Mouse (Mus musculus) ovary, postnatal 10 days (tissue): ENCODE results near the gene Tmem144.

Source experiments
- DNase-seq: peaks from one replicate; pipeline ENCODE4 v3.0.0; 2022; ENCODE audit warnings: low spot score

Gene Tmem144

DNA sequence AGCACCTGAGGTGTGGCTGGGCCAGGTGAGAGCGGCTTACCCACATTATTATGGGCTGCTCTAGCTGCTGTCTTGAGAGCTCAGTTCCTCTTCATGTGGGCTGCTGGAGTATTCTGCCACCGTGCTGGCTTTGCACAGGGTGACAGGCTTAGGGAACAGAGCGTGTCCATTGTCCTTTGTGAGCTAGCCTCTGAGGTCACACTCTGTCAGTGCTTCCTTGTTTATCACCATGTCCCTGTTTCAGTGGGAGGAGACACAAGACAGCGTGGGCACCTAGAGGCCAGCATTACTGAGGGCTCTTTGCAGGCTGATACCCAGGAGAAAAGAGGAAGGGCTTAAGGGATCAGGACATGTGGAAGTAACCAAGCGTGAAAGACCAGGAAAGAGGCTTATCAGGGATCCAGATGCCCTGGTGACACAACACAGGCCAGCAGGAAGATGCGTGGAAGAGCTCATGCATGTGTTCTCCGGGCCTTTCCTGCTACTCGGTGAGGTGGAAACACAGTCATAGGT is at the start of gene Tmem144:
Tmem144 (minus strand) TSS at position 120 of the 513 bp plus-strand sequence.
- no peak for DNase-seq

DNA sequence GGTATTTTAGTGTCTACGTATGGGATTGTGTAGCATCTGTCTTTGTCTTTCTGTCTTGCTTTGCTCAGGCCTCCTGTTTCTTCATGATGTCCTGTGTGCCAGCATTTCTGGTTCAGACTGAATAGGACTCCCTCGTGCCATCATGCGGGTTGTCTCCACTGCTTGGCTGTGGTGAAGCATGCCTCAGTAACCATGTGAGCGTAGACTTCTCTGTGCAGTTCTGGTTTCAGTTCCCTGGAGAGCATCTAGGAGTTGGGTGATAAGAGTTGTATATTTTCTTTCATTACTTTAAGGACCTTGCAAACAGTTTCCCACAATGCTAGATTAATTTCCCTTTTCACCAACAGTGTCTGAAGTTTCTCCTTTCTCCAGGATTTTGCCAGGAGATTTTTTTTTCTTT is 49.2 kb upstream of the Tmem144 start:
- DNase-seq: no peak

DNA sequence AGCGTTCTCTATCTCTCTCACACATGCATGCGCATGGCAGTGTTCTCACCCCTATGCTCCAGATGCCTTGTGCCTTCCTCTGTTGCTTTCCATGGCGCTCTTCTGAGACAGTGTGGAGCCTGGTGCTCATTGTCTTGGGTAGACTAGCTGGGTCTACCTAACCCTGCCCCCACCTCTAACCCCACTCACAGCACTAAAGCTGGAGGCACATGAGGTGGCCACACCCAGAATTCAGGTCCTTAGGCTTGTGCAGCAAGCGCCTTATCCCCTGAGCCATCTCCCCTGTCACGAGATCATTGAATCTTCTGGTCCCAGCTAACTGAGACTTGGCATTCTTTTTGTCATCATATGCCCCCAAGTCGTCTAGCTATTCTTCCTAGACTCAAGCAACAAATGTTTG is 48.7 kb upstream of the Tmem144 start:
- DNase-seq: no peak

DNA sequence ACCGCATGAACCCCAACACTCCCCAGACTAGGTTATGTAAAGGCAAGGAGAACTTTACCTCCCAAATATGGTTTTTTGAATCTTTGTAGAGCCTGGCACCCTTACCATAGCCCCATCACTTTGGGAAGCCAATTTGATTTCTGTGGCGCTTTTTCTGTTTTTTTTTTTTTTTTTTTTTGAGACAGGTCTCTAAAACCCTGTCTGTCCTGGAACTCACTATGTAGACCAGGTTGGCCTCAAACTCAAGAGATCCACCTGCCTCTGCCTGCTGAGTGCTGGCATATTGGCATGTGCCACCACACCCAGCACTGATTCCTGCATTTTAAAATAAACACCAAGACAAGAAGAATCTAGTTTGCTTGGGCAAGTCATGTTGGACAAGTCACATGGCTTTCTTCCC is 47.9 kb upstream of the Tmem144 start:
- no peak for DNase-seq

DNA sequence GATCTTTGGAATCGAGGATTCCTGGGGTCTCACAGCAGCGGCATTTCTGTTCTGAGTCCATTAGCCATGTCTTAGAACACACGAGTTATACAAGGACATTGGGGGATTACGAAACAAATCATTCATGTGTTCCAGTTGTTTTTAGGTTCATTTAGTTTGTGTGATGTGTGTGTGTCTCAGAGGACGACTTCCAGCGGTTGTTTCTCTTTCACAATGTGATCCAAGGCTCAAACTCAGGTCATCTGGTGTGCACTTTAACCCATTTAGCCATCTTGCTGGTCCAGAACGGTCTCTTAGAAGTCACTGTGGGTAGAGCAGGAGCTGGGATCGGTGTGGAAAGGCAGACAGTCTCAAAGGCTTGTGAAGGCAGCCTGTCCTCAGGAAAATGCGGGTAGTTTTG is 47.3 kb upstream of the Tmem144 start:
- no peak for DNase-seq

DNA sequence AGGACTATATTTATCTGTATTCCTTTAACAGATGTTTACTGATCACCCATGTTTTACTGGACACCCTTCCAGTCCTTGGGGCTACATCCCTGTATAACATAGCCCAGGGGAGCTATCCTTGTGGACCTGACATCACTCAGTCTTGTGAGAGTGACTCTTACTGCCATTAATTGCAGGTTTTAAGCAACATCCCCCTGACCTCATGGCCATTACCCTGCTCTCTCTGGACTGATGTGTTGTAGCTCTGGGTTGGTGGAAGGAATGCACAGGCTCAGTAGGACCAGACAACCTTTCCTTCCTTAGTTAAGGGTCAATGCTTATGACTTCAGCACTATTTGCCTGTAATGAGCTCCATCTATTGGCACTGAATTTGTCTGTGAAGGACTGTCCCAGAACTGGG is 45.9 kb upstream of the Tmem144 start:
- DNase-seq: no peak

DNA sequence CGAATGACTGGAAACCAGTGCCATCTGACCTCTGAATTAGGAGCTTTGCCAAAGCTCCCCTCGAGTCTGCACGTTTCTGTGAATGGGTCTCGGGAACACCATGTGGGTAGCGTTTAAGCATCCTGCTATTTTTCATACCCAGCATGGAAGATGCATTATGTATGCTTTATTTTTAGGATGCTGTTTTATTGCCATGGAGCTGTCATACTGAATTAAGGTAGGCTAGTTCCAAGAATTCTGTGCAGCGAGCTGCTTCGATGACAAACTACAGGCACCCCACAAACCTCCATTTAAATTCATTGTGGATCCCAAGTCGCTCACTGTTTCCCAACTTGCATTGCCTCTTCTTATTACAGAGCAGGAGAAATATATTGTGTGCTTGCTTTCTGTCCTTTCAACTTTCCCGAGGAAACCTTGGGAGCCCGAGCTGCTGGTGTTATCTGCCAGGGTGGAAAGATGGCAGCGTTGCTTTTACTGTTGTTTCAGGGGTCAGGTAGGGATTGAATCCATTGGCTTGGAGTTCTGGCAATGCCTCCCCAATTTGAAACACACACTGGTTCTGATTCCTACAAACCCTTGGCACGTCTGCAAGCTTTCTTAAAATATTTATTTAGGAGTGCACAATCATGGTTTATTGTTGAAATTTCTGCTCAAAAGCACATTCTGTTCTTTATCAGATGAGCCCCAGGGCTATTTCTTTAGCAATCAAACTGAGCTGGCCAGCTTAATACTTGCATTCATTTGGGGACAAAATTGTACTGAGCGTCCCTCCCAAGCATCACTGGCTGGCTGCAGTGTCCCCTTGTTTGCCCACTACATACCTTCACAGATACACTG is 45.2 kb upstream of the Tmem144 start:
- no peak for DNase-seq

DNA sequence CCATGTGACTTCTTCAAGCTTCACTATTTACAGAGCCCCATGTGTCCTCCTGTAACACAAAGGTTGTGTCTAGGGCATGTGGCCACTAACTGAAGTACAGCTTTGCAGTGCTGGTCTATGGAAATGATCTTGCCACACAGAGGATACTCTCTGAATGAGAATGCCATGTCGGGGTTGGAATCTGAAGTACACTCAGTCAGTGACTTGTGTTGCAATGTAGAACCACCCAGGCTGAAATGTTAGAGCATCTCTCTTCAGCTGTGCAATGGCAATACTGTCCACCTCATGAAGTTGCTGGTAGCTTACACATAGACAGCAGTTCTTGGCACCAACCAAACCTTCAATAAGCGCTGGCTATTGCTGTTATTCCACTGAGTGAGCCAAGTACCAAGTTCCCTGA is 35.4 kb upstream of the Tmem144 start:
- DNase-seq: no peak

DNA sequence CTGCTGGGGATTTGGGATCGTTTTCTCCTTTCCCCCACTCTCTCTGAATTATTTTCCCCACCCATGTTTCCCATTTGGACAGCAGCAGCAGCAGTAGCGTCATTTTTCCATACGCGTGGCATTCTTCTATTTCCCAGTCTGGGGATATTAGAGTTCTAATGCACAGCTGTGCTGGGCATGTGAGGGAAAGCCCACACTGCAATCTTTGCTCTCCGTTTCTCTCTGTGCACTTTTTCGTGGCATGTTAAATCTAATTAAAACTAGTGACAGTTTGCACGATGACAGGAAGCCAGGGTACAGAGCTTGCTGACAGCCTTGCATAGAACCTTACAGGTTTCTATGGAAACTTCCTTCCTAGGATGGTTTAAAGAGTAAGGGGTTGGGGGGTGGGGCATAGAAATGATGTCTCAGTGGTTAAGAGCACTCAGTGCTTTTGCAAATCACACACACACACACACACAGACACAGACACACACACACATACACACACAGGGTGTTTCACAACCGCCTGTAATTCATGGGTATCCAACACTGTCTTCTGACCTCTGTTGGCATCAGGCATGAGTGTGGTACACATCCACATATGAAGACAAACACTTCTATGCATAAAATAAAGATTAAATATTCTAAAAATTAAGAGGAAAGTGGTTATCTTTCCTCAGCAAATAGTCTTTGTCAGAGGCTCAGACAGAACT is 34.7 kb upstream of the Tmem144 start:
- no peak for DNase-seq

DNA sequence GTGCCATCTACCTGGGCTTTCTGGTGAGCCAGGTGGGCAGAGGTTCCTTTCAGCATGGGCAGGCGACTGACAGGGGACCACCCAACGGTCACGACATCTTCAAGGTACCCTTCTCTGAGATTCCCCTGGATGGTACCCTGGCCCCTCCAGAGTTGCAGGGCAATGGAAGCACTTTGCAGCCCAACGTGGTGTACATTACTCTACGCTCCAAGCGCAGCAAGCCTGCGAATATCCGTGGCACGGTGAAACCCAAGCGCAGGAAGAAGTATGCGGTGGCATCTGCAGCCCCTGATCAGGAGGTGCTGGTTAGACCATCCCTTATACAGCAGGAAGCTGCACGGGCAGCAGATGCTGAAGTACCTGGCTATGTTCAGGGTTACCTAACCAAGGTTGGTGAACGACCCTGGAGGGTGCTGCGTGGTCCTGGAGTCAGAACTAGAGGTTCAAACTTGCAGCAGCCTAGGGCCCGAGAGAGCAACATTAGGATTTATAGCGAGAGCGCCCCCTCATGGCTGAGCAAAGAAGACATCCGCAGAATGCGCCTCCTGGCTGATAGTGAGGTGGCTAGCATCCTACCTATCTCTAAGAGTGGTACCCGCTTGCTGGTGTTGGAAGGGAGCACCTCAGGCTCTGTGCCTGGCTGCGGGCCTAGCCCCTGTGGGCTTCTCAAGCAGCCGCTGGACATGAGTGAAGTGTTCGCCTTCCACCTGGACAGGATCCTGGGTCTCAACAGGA is 34.0 kb upstream of the Tmem144 start:
- DNase-seq: no peak

DNA sequence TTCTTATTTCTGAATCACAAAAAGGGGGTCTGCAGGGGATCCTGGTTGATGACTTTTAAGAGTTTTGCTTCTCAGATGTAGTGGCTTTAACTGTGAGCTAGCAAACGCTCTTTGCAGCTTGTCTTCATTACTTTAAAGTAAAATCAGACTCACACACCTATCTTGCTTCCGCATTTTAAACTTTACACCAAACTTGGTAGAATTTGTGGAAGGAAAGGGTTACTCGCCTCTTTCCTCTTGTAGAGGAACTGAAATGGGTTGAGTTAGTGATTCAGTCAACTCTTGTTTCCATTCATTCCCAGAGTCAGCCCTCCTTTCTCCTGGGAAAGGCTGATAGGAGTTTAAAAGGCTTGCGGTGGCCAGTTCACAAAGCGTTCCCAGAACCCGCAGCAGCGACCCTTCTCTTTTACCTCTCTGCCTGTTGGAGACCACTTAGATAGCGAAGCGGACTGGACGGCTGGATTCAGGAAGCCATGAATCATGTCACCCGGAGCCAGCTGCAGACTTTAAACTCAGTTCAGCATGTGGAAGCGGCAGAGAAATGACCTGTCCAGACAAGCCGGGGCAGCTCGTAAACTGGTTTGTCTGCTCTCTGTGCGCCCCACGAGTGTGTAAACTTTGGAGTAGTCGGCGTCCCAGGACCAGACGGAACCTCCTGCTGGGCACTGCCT is 33.2 kb upstream of the Tmem144 start:
- DNase-seq: peak; percentile 30

DNA sequence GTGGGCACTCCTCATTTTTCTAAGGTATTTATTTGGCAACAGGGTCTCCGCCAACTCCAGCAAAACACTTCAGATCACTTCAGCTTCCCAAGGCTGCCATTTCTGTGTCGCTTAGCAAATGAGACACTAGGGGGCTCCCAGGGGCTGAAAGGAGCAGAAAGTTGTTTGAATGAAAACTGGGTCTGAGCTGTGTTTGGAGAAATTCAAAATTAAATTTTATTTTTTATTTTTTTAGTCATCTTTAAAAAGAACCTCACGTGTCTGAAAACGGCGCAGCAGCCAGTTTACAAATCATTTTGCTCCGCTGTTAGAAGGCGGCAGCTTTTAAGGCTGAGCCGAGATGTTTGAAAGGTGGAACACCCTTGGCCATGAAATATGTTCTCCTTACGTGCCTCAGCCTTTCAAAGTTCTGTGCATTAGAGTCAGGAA is 32.2 kb upstream of the Tmem144 start:
- peak; percentile 29 for DNase-seq

DNA sequence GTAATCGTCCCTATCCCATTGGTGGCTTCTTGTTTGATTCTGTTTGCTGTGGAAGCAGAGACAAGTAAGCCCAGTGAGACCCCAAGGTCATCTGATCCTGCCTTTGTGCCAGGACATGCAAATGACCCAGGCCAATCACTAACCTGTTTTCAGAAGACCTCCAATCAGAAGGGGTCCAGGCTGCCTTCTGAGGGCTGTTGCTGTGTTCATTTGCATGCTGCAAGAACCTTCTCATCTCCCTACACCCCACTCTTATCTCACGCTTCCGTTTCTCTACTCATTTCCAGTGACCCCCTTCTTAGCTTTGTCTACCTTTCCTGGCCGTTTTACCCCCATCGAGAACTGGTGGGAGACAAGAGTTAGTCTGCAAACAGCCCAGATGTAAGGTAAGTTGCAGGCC is 31.7 kb upstream of the Tmem144 start, which contains the start of gene Fam198b:
Fam198b (plus strand) TSS at position 229 of the 400 bp plus-strand sequence.
- no peak for DNase-seq

DNA sequence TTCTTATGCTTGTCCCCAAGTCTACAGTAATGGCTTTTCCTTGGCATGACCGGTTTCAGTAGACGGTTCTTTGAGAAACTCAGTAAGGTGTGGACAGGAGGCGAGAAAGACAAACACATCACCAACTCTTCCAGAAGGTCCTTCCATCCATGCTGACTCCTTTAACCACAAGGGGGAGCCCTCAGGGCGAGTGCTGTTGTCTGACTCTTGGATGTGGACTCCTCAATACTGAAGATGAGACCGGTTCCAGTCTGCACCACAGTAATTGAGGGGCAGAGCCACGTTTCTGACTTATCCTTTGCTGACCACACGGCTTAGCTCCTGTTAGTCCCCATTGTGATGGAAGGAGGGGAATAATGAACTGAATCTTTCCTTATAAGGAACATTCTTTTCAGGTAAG is 30.5 kb upstream of the Tmem144 start:
- no peak for DNase-seq

DNA sequence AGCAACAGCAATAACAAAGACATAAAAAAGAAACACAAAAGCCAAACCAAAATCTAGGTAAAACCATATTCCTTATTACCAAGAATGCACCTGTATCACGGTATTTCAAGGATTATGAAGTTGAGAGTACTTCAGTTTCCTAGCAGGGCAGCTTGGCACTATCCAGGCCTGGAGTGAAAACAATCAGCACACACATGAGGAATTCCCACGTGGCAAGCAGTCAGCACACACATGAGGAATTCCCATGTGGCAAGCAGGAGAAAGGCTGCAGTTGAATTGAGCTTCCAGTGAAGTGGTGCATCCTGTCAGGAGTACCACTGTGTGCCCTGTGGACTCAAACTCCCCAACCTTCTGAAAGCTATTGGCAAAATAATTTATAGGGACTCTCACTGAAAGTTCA is 29.1 kb upstream of the Tmem144 start:
- DNase-seq: no peak

DNA sequence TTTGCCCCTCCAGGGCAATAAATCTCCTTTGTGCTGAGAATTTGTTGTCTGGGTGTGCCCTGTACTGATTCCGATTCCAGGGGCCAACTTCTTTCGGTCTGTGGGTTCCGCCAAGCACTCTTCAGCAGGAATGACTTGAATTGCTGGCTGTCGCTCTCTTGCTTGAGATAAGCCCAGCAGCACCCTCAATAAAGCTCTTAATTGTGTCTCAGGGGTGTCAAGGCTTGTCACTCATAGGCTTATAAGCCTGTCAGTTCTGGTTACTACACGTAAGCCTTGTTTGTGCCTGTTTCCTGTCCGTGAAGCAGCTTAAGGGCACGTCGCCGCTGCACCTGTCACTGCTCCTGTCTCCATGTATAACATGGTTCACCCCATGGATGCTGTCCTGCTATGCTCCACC is 26.7 kb upstream of the Tmem144 start:
- DNase-seq: no peak

DNA sequence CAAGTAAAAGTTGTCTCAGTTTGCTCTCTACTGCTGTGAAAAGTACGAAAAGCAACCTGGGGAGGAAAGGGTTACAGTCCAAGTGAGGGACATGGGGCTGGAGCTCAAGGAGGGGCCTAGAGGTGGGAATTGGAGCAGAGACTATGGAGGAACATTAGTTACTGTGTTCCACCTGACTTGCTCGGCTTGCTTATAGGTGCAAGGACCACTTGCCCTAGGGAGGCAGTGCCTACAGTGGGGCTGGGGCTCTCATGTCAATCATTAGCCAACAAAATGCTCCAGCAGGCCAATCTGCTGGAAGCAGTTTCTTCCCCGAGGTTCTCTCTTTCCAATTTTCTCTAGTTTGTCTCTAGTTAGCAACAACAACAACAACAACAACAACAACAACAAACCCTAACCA is 25.8 kb upstream of the Tmem144 start:
- DNase-seq: no peak

DNA sequence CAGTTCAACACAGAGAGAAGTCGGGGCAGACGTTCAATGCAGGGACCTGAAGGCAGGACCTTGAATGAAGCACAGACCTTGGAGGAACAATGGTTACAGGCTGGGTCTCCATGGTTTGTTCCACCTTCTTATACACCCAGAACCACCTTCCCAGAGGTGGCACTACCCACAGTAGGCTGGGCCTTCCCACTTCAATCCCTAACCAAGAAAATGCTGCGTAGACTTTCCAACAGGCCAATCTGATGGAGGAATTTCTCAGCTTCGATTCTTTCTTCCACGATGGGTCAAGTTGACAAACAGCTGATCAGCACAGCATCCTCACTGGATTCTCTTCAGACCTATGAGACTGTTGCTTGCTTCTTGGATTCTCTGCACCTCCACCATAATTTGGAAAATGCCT is 22.9 kb upstream of the Tmem144 start:
- no peak for DNase-seq

DNA sequence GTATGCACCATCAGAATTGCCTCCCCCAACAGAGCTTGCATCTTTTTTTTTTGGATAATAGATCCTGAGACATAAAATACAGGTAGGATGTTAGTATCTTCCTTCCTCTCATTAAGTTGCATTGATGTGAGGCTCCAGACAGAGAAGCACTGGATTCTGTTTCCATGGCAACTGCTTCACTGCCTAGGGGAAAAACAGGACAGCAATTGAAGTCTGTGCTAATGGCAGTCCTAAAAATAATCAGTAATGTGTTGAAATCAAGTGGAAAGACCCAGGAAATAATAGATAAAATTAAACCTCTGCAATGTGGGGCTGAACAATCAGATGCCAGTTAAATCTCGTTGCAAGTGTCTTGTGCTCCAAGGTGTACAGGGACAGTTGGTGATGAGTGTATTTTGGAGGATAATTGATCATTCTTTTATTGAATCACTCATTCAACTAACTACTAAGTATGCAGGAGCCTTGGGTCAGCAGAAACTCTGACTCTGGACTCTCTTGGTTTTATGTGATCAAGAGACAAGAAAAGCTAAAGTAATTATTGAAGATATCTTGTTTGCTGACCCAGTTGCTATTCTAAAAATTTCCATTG is 14.6 kb upstream of the Tmem144 start:
- DNase-seq: no peak

DNA sequence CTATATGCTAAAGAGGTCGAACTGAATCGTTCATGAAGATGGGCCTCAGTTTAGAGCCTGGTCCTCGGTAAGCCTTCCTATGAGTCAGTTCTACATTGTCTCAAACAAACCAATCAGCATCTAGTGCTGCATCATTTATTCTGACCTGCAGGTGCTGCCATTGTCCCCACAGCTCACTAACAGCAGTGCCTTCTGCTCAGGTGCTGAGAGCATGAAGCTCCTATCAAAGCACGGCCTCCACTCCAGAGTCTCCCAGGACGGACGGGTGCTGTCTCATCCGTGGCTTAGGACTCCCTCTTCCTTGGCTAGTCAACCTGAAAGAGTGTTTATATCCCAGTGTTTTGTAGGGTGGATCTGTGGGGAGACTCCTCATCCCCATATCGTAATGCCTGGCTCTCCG is 14.0 kb upstream of the Tmem144 start:
- DNase-seq: no peak

DNA sequence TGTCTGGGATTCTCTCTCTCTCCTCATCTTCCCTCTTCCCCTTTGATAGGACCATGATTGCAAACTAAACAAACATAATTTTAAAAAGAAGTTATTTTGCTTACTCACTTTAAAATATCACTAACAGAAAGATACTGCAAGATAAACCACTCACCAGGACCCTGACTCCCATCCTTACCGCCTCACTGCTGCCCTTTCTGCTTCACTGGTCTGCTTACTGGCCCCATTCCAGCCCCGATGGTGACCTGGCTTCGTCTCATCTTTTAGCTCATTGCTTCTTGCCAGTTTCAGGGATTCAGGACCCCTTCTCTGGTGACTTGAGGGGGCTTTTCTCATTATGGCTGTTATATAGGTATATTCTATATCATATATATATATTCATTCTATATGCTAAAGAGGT is 13.5 kb upstream of the Tmem144 start:
- DNase-seq: no peak

DNA sequence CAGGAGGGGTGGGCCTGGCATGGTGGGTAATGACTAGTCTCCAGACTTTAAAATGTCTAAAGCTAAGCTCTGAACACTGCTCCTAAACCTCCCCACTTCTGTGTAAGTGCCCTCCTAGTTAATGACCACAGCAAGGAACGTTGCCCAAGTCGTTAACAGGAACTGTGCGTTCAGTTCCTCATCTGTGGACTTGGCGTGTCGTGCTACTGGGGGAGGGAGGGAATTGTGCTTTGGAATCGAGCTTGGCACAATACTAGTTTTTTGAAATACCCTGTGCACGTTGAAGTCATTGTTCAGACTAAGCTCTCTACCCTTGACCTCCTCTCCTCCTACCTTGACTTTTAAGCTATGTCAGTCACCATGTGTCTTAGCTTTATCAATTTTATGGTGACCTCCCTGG is 12.3 kb upstream of the Tmem144 start:
- DNase-seq: no peak
